Mouse (Mus musculus): ENCODE results near the gene Gm37240. TPM values are rescaled to one million over a fixed set of nuclear protein-coding genes. Genes with fewer than 3 reads are reported as not detected.

The Gm37240 gene
- polyA plus RNA-seq, 1 experiment from 2014 or later, result 0.52 TPM

- Histone ChIP-seq H3K36me3 (peaks cover 34% of the 10 kb centered on the region), H3K27me3 (replicated peaks) (no peaks in the 10 kb centered on the region), H3K4me2 (no peak overlapping the region), H3K4me1 (no peaks in the 10 kb centered on the region), H3K4me3 (no peak overlapping the region), H3K9me3 (replicated peaks) (no peaks in the 10 kb centered on the region), H3K27ac (no peak overlapping the region), H3K9ac (no peak overlapping the region)
- no peak for ATAC-seq
- WGBS (ENCODE audit: insufficient replicate concordance), result 91% methylated on average over 11 of the region's 11 CpGs
Measured at GRCm38 (mm10) chr3:84978676-84979075, 908.6 kb downstream of the Gm37240 start.

GRCm38 (mm10) chr3:84974193-84974592 lies 913.1 kb downstream of the Gm37240 start:
- ATAC-seq, result no peak
- Histone ChIP-seq H3K4me3 (no peak overlapping the region), H3K9me3 (replicated peaks) (no peaks in the 10 kb centered on the region), H3K4me1 (no peaks in the 10 kb centered on the region), H3K4me2 (no peak overlapping the region), H3K27ac (no peak overlapping the region), H3K27me3 (replicated peaks) (no peaks in the 10 kb centered on the region), H3K9ac (no peak overlapping the region), H3K36me3 (peaks cover 58% of the 10 kb centered on the region)
- 90% methylated on average over 9 of the region's 9 CpGs for WGBS (ENCODE audit: insufficient replicate concordance)

GRCm38 (mm10) chr3:84972881-84973280 lies 914.4 kb downstream of the Gm37240 start:
- H3K4me2 ChIP-seq, result no peak overlapping the region
- H3K9me3 ChIP-seq (replicated peaks), result no peaks in the 10 kb centered on the region
- WGBS (ENCODE audit: insufficient replicate concordance), result 86% methylated on average over 2 of the region's 2 CpGs
- no peaks in the 10 kb centered on the region for H3K27me3 ChIP-seq (replicated peaks)
- no peak overlapping the region for H3K27ac ChIP-seq
- H3K4me1 ChIP-seq, result no peaks in the 10 kb centered on the region
- peaks cover 67% of the 10 kb centered on the region for H3K36me3 ChIP-seq
- H3K4me3 ChIP-seq, result no peak overlapping the region
- H3K9ac ChIP-seq, result no peak overlapping the region
- no peak for ATAC-seq

GRCm38 (mm10) chr3:84971561-84971960 lies 915.8 kb downstream of the Gm37240 start:
- Histone ChIP-seq H3K4me1 (no peaks in the 10 kb centered on the region), H3K27me3 (replicated peaks) (no peaks in the 10 kb centered on the region), H3K4me2 (no peak overlapping the region), H3K36me3 (peaks cover 62% of the 10 kb centered on the region), H3K9me3 (replicated peaks) (no peaks in the 10 kb centered on the region), H3K4me3 (no peak overlapping the region), H3K9ac (no peak overlapping the region), H3K27ac (no peak overlapping the region)
- WGBS (ENCODE audit: insufficient replicate concordance), result 70% methylated on average over 5 of the region's 5 CpGs
- no peak for ATAC-seq

- WGBS (ENCODE audit: insufficient replicate concordance), result 88% methylated on average over 4 of the region's 4 CpGs
- Histone ChIP-seq H3K4me2 (no peak overlapping the region), H3K36me3 (peaks cover 40% of the 10 kb centered on the region), H3K9ac (no peak overlapping the region), H3K4me3 (no peak overlapping the region), H3K27ac (no peak overlapping the region), H3K27me3 (replicated peaks) (no peaks in the 10 kb centered on the region), H3K9me3 (replicated peaks) (no peaks in the 10 kb centered on the region), H3K4me1 (no peaks in the 10 kb centered on the region)
- ATAC-seq, result no peak
Measured at GRCm38 (mm10) chr3:84967364-84967763, 920.0 kb downstream of the Gm37240 start.

GRCm38 (mm10) chr3:84965156-84965555 lies 922.2 kb downstream of the Gm37240 start:
- Histone ChIP-seq H3K27ac (no peak overlapping the region), H3K4me1 (no peaks in the 10 kb centered on the region), H3K27me3 (replicated peaks) (no peaks in the 10 kb centered on the region), H3K9ac (no peak overlapping the region), H3K9me3 (replicated peaks) (no peaks in the 10 kb centered on the region), H3K36me3 (peaks cover 32% of the 10 kb centered on the region), H3K4me2 (no peak overlapping the region), H3K4me3 (no peak overlapping the region)
- WGBS (ENCODE audit: insufficient replicate concordance), result 89% methylated on average over 5 of the region's 5 CpGs
- ATAC-seq, result no peak

GRCm38 (mm10) chr3:84955857-84956256 lies 931.5 kb downstream of the Gm37240 start:
- ATAC-seq, result no peak
- H3K9ac ChIP-seq, result no peak overlapping the region
- no peak overlapping the region for H3K4me2 ChIP-seq
- H3K4me1 ChIP-seq, result no peaks in the 10 kb centered on the region
- no peak overlapping the region for H3K27ac ChIP-seq
- peaks cover 12% of the 10 kb centered on the region for H3K36me3 ChIP-seq
- WGBS (ENCODE audit: insufficient replicate concordance), result 79% methylated on average over 4 of the region's 4 CpGs
- H3K27me3 ChIP-seq (replicated peaks), result no peaks in the 10 kb centered on the region
- no peaks in the 10 kb centered on the region for H3K9me3 ChIP-seq (replicated peaks)
- no peak overlapping the region for H3K4me3 ChIP-seq

GRCm38 (mm10) chr3:84955011-84955775 lies 932.1 kb downstream of the Gm37240 start:
- no peaks in the 10 kb centered on the region; the same call in 1 of the 2 replicates for H3K4me1 ChIP-seq
- peaks cover 9% of the 10 kb centered on the region for H3K36me3 ChIP-seq
- H3K27me3 ChIP-seq (replicated peaks), result no peaks in the 10 kb centered on the region
- H3K9ac ChIP-seq, result no peak overlapping the region
- H3K9me3 ChIP-seq (replicated peaks), result no peaks in the 10 kb centered on the region
- no peak overlapping the region for H3K27ac ChIP-seq
- 88% methylated on average over 8 of the region's 8 CpGs for WGBS (ENCODE audit: insufficient replicate concordance)
- ATAC-seq, result no peak
- H3K4me3 ChIP-seq, result no peak overlapping the region
- no peak overlapping the region for H3K4me2 ChIP-seq

- H3K4me2 ChIP-seq, result peak overlapping the region; percentile 34
- H3K27ac ChIP-seq, result no peak overlapping the region
- ATAC-seq, result no peak
- H3K9ac ChIP-seq, result no peak overlapping the region
- no peak overlapping the region; the same call in 1 of the 2 replicates for H3K4me3 ChIP-seq
- no peaks in the 10 kb centered on the region for H3K27me3 ChIP-seq (replicated peaks)
- 75% methylated on average over 7 of the region's 7 CpGs for WGBS (ENCODE audit: insufficient replicate concordance)
- no peaks in the 10 kb centered on the region for H3K36me3 ChIP-seq
- H3K9me3 ChIP-seq (replicated peaks), result no peaks in the 10 kb centered on the region
- no peaks in the 10 kb centered on the region; the same call in 1 of the 2 replicates for H3K4me1 ChIP-seq
Measured at GRCm38 (mm10) chr3:84952585-84953187, 934.6 kb downstream of the Gm37240 start.

GRCm38 (mm10) chr3:84952135-84952534 lies 935.2 kb downstream of the Gm37240 start:
- 65% methylated on average over 13 of the region's 13 CpGs for WGBS (ENCODE audit: insufficient replicate concordance)
- peak overlapping the region; percentile 34 for H3K4me2 ChIP-seq
- no peak overlapping the region for H3K27ac ChIP-seq
- no peaks in the 10 kb centered on the region for H3K27me3 ChIP-seq (replicated peaks)
- no peak for ATAC-seq
- no peak overlapping the region; the same call in 1 of the 2 replicates for H3K4me3 ChIP-seq
- no peak overlapping the region for H3K9ac ChIP-seq
- no peaks in the 10 kb centered on the region for H3K36me3 ChIP-seq
- no peaks in the 10 kb centered on the region; the same call in 1 of the 2 replicates for H3K4me1 ChIP-seq
- no peaks in the 10 kb centered on the region for H3K9me3 ChIP-seq (replicated peaks)

- H3K4me2 ChIP-seq, result no peak overlapping the region
- 48% methylated on average over 2 of the region's 2 CpGs for WGBS (ENCODE audit: insufficient replicate concordance)
- no peaks in the 10 kb centered on the region for H3K9me3 ChIP-seq (replicated peaks)
Measured at GRCm38 (mm10) chr3:84951698-84952097, 935.6 kb downstream of the Gm37240 start.

GRCm38 (mm10) chr3:84949387-84949786 lies 937.9 kb downstream of the Gm37240 start:
- ATAC-seq, result no peak
- Histone ChIP-seq H3K27ac (no peak overlapping the region), H3K27me3 (replicated peaks) (no peaks in the 10 kb centered on the region), H3K4me2 (no peak overlapping the region), H3K4me1 (peaks cover 9% of the 10 kb centered on the region), H3K4me3 (no peak overlapping the region), H3K9me3 (replicated peaks) (no peaks in the 10 kb centered on the region), H3K36me3 (no peaks in the 10 kb centered on the region), H3K9ac (no peak overlapping the region)
- 85% methylated on average over 4 of the region's 4 CpGs for WGBS (ENCODE audit: insufficient replicate concordance)

More at GRCm38 (mm10) chr3:84951698-84952097, 935.6 kb downstream of the Gm37240 start:
- Histone ChIP-seq H3K27ac (no peak overlapping the region), H3K36me3 (no peaks in the 10 kb centered on the region), H3K27me3 (replicated peaks) (no peaks in the 10 kb centered on the region), H3K4me1 (no peaks in the 10 kb centered on the region; the same call in 1 of the 2 replicates), H3K4me3 (no peak overlapping the region), H3K9ac (no peak overlapping the region)
- no peak for ATAC-seq
